Mouse (Mus musculus) hindbrain, postnatal 0 days (tissue): ENCODE measurements around the gene Gm21988. TPM values are rescaled to one million over a fixed set of nuclear protein-coding genes. Genes with fewer than 3 reads are reported as not detected.

Source experiments
- ATAC-seq: fragments of 200-750 bp; cut with Nextera tagmentation; 2 replicates; pipeline ENCODE4 v1.8.0; 2017; ENCODE audit warnings: mild to moderate bottlenecking, moderate TSS enrichment, moderate library complexity
- DNase-seq: peaks from one replicate; pipeline ENCODE4 v3.0.0-alpha.2; 2015; ENCODE audit warnings: low spot score
- H3K27ac ChIP-seq: fragments of 300-500 bp; sonication (generic); 2 replicates; pipeline ENCODE4 v1.5.1; 2014; ENCODE audit warnings: mild to moderate bottlenecking
- H3K27me3 ChIP-seq: fragments of 300-500 bp; sonication (generic); 2 replicates; pipeline ENCODE4 v1.6.1; 2014; ENCODE audit warnings: low read length, mixed read lengths; ENCODE audit not compliant: insufficient read depth
- H3K36me3 ChIP-seq: fragments of 300-500 bp; sonication (generic); 2 replicates; pipeline ENCODE4 v1.6.1; 2014; ENCODE audit warnings: low read length, mixed read lengths; ENCODE audit not compliant: insufficient read depth
- H3K4me1 ChIP-seq: fragments of 300-500 bp; sonication (generic); 2 replicates; pipeline ENCODE4 v1.6.1; 2014; ENCODE audit warnings: antibody characterized with exemption, low read length, mixed read lengths; ENCODE audit not compliant: insufficient read depth
- H3K4me2 ChIP-seq: fragments of 300-500 bp; sonication (generic); 2 replicates; pipeline ENCODE4 v1.6.1; 2014; ENCODE audit warnings: low read depth, mild to moderate bottlenecking, low read length, moderate library complexity, mixed read lengths
- H3K4me3 ChIP-seq: fragments of 300-500 bp; sonication (generic); 2 replicates; pipeline ENCODE4 v1.5.1; 2014; ENCODE audit warnings: low read length
- H3K9ac ChIP-seq: fragments of 300-500 bp; sonication (generic); replicated peaks from 2 replicates; pipeline ENCODE4 v1.6.1; 2014; ENCODE audit warnings: mild to moderate bottlenecking, low read length, moderate library complexity, mixed read lengths
- H3K9me3 ChIP-seq: fragments of 300-500 bp; sonication (generic); 2 replicates; pipeline ENCODE4 v1.6.1; 2016; ENCODE audit warnings: low read length, mixed read lengths
- CTCF ChIP-seq: IDR thresholded peaks from 2 replicates; pipeline ENCODE4 v1.5.1; 2016; ENCODE audit warnings: antibody characterized with exemption, control low read depth, low read depth
- WGBS: fragments of 180-500 bp; shearing (Covaris S2); extraction: QIAGEN DNeasy Blood & Tissue Kit; methylation state at CpG from one replicate; pipeline ENCODE4 v1.1.7; 2014; 5-methylcytosine and 5-hydroxymethylcytosine counted together
- polyA plus RNA-seq: library from polyadenylated mRNA; unstranded; fragments of >200 nt; fragmentation: Nextera tagmentation; extraction: Ambion mirVana; gene quantifications from 2 replicates; pipeline ENCODE4 v1.2.1, GENCODE M21; 2015
- total RNA-seq: library from RNA; depleted of rRNA; stranded (reverse); fragments of >200 nt; gene quantifications from 2 replicates; pipeline ENCODE4 v1.2.3, GENCODE M21; 2014; rRNA removed

Gene Gm21988
- total RNA-seq = 1.9 and 2.8 TPM in 2 replicates
- polyA plus RNA-seq = 14.2 and 15.2 TPM in 2 replicates

DNA sequence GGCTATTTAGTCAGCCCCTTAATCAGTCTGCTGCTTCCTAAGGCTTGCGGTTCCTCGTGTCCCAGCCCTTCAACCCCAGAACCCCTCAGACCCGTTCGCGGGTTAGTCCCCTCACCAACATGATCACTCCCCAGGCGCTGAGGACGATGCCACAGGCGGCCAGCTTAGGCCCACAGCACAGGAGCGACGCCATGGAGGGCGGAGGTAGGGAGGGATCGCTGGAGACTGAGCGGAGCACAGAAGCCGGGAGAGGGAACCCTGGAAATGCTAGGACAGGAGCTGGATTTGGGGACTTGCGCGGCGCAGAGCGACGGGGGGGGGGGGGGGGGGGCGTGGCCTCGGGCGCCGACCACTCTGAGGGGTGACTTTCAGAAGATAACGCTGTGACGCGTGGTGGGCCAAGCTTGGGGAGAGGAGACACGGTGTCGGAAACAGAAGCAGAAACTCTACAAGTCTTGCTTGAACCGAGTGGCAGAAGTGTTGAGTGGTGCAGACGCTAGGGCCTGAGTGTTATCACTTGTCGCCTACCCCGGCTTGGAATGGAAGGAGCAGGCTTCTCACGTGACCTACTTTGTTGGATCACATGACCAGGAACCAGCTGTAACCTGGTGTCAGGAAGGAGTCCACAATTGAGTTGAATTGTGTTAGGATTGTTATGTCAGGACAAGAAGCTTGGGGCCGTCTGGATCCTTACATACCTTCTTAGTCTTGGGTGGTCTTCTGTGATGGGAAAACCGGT lies at the start of gene Gm21988, which contains the start of gene Rnasek:
Gm21988 (minus strand) TSS at position 290 of the 739 bp plus-strand sequence.
Rnasek (minus strand) TSS at position 302 of the 739 bp plus-strand sequence.
- peaks cover 11% of the 10 kb centered on the region; the same call in 1 of the 2 replicates for H3K36me3 ChIP-seq
- no peak for TF ChIP-seq CTCF
- H3K27me3 ChIP-seq = no peaks in the 10 kb centered on the region
- peak within 1 kb of the TSS; percentile 96 for H3K4me3 ChIP-seq
- ATAC-seq (peak; percentile 66), DNase-seq (peak; percentile 91)
- no peaks in the 10 kb centered on the region for H3K9me3 ChIP-seq
- H3K4me1 ChIP-seq = peaks cover 10% of the 10 kb centered on the region
- H3K27ac ChIP-seq = peak within 1 kb of the TSS; percentile 96
- peak within 1 kb of the TSS; percentile 90 for H3K4me2 ChIP-seq
- WGBS = under 1% methylated on average over 34 of the region's 35 CpGs
- peak within 1 kb of the TSS; percentile 92 for H3K9ac ChIP-seq

DNA sequence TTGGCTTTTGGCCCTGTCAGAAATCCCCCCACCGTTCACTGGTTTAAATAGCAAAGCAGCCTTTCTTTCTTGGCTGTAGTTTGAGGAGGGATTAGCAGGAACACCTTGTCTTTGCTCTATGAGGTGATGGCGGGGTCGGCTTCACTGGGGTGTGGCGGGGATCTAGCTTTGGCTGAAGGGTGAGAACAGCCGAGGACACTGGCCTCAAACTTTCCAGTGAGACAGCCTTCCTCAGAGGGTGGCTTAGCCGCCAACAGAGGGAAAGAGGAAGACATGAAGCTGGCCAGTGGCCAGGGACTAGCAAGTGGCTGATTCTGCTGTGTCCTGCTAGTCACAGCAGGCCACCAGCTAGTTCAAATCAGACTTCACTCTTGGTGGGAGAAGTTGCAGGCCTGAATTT lies 49.6 kb upstream of the Gm21988 start:
- no peaks in the 10 kb centered on the region for H3K4me1 ChIP-seq
- no peak overlapping the region for H3K4me3 ChIP-seq
- H3K9ac ChIP-seq = no peak overlapping the region
- 0 out of 2 replicates have a peak overlapping the region, but pooled peaks have one; percentile 21 for H3K27ac ChIP-seq
- no peaks in the 10 kb centered on the region for H3K27me3 ChIP-seq
- 29% methylated on average over 6 of the region's 6 CpGs for WGBS
- no peaks in the 10 kb centered on the region for H3K36me3 ChIP-seq
- DNase-seq = peak; percentile 10
- no peaks in the 10 kb centered on the region for H3K9me3 ChIP-seq
- TF ChIP-seq CTCF = no peak
- ATAC-seq = no peak
- no peak overlapping the region for H3K4me2 ChIP-seq

DNA sequence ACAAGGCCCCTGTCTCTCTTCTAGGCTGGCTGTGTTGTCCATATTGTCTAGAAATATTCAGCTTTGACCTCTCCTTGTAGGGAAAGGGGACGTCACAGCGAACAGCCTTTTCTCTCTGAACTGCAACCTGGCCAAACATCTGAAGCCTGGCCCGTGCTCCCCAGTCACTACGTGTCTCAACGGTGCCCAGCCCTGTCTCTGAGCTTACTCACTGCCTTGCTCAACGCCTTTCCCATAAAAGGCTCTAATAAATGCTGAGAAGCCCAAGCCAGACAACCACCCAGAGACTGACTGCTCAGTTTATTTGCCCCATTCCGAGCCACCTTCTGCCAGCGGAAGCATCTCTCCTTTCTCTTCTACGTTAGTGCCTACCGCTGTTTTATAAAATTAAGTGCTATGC lies 48.5 kb upstream of the Gm21988 start:
- Histone ChIP-seq H3K36me3 (no peaks in the 10 kb centered on the region), H3K9me3 (no peaks in the 10 kb centered on the region), H3K27me3 (no peaks in the 10 kb centered on the region), H3K4me2 (no peak overlapping the region), H3K4me1 (no peaks in the 10 kb centered on the region), H3K4me3 (no peak overlapping the region), H3K27ac (no peak overlapping the region), H3K9ac (no peak overlapping the region)
- 83% methylated on average over 10 of the region's 10 CpGs for WGBS
- no peak for TF ChIP-seq CTCF
- DNase-seq = no peak
- ATAC-seq = no peak

DNA sequence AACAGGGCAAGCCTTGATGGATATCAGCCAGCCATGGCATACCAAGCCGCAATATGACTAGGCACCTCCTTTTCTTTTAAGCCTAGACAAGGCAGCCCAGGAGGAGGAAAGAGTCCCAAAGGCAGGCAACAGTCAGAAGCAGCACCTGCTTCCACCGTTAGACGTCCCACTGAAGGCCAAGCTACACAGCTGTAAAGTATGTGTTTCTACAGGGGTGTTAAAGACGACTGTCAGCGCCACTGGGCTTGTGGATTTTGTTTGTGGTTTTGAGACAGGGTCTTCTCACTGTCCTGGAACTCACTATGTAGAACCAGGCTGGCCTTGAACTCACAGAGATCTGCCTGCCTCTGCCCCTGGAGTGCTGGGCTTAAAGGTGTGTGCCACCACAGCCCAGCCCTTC lies 46.1 kb upstream of the Gm21988 start:
- WGBS = 85% methylated on average over 5 of the region's 5 CpGs
- no peak overlapping the region for H3K4me3 ChIP-seq
- H3K4me1 ChIP-seq = no peaks in the 10 kb centered on the region
- H3K4me2 ChIP-seq = no peak overlapping the region
- no peak for TF ChIP-seq CTCF
- DNase-seq (no peak), ATAC-seq (no peak)
- no peaks in the 10 kb centered on the region for H3K36me3 ChIP-seq
- H3K9ac ChIP-seq = no peak overlapping the region
- H3K27ac ChIP-seq = no peak overlapping the region
- H3K9me3 ChIP-seq = no peaks in the 10 kb centered on the region
- no peaks in the 10 kb centered on the region for H3K27me3 ChIP-seq

DNA sequence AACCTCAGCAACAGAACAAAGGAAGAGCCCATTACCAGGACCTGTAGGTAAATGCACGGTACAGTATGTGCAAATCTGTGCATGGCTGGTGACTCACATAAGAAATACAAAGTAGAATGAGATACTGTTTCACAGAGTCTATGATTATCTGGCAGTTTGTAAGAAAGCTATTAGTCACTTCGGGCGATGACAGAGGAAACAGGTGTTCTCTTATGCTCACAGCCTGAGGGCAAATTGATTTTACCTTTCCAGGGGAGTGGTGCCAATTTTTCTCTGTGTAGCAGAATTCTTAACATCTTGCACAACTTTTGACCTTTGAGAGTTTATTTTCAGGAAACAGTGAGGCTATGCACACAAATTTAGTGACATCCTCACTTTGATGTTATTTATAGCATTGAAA lies 45.1 kb upstream of the Gm21988 start:
- Histone ChIP-seq H3K4me3 (no peak overlapping the region), H3K4me2 (no peak overlapping the region), H3K9ac (no peak overlapping the region), H3K9me3 (no peaks in the 10 kb centered on the region), H3K27ac (no peak overlapping the region), H3K36me3 (no peaks in the 10 kb centered on the region), H3K4me1 (no peaks in the 10 kb centered on the region), H3K27me3 (no peaks in the 10 kb centered on the region)
- 77% methylated on average over 3 of the region's 3 CpGs for WGBS
- ATAC-seq (no peak), DNase-seq (peak; percentile 26)
- no peak for TF ChIP-seq CTCF

DNA sequence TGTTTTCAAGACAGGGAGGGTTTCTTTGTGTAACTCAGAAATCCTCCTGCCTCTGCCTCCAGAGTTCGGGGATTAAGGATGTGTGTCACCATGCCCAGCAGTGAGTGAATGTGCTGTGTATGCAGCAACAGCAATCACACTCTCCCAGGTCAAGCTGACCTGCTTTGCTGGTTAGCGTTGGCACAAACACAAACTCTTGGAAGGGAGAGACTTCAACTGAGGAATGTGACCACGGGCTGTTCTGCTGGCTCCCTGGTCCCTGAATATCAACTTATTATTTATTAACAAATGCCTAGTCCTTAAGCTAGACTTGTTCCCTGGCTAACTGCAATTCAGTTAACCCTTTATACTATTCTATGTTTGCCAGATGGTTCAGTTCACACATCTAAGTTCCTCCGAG lies 44.0 kb upstream of the Gm21988 start:
- Histone ChIP-seq H3K9ac (no peak overlapping the region), H3K9me3 (no peaks in the 10 kb centered on the region), H3K27ac (no peak overlapping the region), H3K4me1 (no peaks in the 10 kb centered on the region), H3K4me3 (no peak overlapping the region), H3K27me3 (no peaks in the 10 kb centered on the region), H3K4me2 (no peak overlapping the region), H3K36me3 (no peaks in the 10 kb centered on the region)
- ATAC-seq = no peak
- TF ChIP-seq CTCF = no peak
- no peak for DNase-seq
- WGBS = 92% methylated on average over 4 of the region's 4 CpGs

DNA sequence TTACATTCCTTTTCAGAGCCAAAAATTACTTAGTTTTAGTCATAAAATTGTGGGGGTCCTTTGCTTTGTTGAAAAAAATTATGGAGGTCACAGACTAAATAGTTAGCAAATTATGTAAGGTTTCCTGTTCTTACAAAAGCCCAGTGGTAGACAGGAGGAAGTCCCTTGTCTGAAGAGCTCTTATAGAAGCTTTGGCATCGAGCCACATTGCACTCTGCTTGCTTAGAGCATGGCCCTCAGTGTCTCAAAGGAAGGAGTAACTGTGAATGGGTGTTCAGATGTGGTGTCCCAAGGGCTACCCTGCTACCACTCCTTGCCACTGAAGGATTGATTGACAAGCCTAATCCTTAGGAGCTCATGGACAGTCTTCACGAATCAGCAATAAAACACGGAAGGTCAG lies 40.8 kb upstream of the Gm21988 start:
- Histone ChIP-seq H3K4me3 (no peak overlapping the region), H3K36me3 (no peaks in the 10 kb centered on the region), H3K4me2 (no peak overlapping the region), H3K27me3 (no peaks in the 10 kb centered on the region), H3K9ac (no peak overlapping the region), H3K9me3 (no peaks in the 10 kb centered on the region), H3K4me1 (no peaks in the 10 kb centered on the region), H3K27ac (no peak overlapping the region)
- ATAC-seq = no peak
- DNase-seq = peak; percentile 11
- WGBS = 68% methylated on average over 3 of the region's 3 CpGs
- no peak for TF ChIP-seq CTCF
